Mouse (Mus musculus) thymus, adult 2 months (tissue): ENCODE data around the gene Gm20388. TPM values are rescaled to one million over a fixed set of nuclear protein-coding genes. Genes with fewer than 3 reads are reported as not detected.

Source experiments
- DNase-seq: peaks from one replicate; pipeline ENCODE4 v3.0.0; 2021
- H3K27ac ChIP-seq: fragments of 200-500 bp; 2 replicates; pipeline ENCODE4 v1.5.1; 2012; ENCODE audit warnings: low read length, control low read depth; ENCODE audit not compliant: control insufficient read depth, insufficient read depth
- H3K27me3 ChIP-seq: fragments of 200-500 bp; 2 replicates; pipeline ENCODE4 v1.6.1; 2012; ENCODE audit warnings: mild to moderate bottlenecking, low read length, moderate library complexity, mixed read lengths; ENCODE audit not compliant: control insufficient read depth, insufficient read depth
- H3K36me3 ChIP-seq: fragments of 200-500 bp; 2 replicates; pipeline ENCODE4 v1.6.1; 2012; ENCODE audit warnings: mild to moderate bottlenecking, low read length, moderate library complexity; ENCODE audit not compliant: control insufficient read depth, insufficient read depth
- H3K4me1 ChIP-seq: fragments of 200-500 bp; replicated peaks from 2 replicates; pipeline ENCODE4 v1.6.1; 2012; ENCODE audit warnings: low read length; ENCODE audit not compliant: control insufficient read depth, insufficient read depth
- H3K4me3 ChIP-seq: fragments of 200-500 bp; 2 replicates; pipeline ENCODE4 v1.5.1; 2012; ENCODE audit warnings: mild to moderate bottlenecking, low read length, control low read depth, moderate library complexity; ENCODE audit not compliant: control insufficient read depth, insufficient read depth
- CTCF ChIP-seq: fragments of 200-500 bp; IDR thresholded peaks from 2 replicates; pipeline ENCODE4 v1.5.1; 2012; ENCODE audit warnings: mild to moderate bottlenecking, control low read depth, low read length, moderate library complexity, borderline replicate concordance; ENCODE audit not compliant: control insufficient read depth, poor library complexity, insufficient read depth; ENCODE audit errors: extremely low read depth
- POLR2A ChIP-seq: fragments of 200-500 bp; IDR thresholded peaks from 2 replicates; pipeline ENCODE4 v1.6.1; 2012; ENCODE audit warnings: mild to moderate bottlenecking, low read length, control low read depth, moderate library complexity; ENCODE audit not compliant: control insufficient read depth, poor library complexity, insufficient read depth; ENCODE audit errors: extremely low read depth
- WGBS: fragments of 180-500 bp; shearing (Covaris S2); methylation state at CpG from one replicate; pipeline ENCODE4 v1.1.7; 2018; 5-methylcytosine and 5-hydroxymethylcytosine counted together
- polyA plus RNA-seq: library from polyadenylated mRNA; depleted of rRNA; stranded (reverse); fragments of >200 nt; gene quantifications from 2 replicates; pipeline ENCODE4 v1.2.3, GENCODE M21; 2012

The Gm20388 gene
- polyA plus RNA-seq, 1 experiment, result 103 TPM

- WGBS, result 80% methylated on average over 6 of the region's 6 CpGs
Observed at GRCm38 (mm10) chr8:121695585-121696184, 1785.0 kb downstream of the Gm20388 start.

GRCm38 (mm10) chr8:121697735-121698614, 1787.3 kb downstream of the Gm20388 start:
- DNase-seq, result no peak
- WGBS, result 16% methylated on average over 16 of the region's 17 CpGs
- Histone ChIP-seq H3K27me3 (no peaks in the 10 kb centered on the region), H3K4me1 (no peaks in the 10 kb centered on the region; the same call in 1 of the 2 replicates), H3K36me3 (no peaks in the 10 kb centered on the region), H3K4me3 (no peak overlapping the region), H3K27ac (no peak overlapping the region)
- TF ChIP-seq POLR2A, result no peak
- no peak for TF ChIP-seq CTCF

More at GRCm38 (mm10) chr8:121695585-121696184, 1785.0 kb downstream of the Gm20388 start:
- no peak for DNase-seq
- no peaks in the 10 kb centered on the region for H3K27me3 ChIP-seq
- H3K36me3 ChIP-seq, result no peaks in the 10 kb centered on the region
- H3K27ac ChIP-seq, result no peak overlapping the region
- no peak overlapping the region for H3K4me3 ChIP-seq
- TF ChIP-seq POLR2A, result no peak
- no peak for TF ChIP-seq CTCF
- no peaks in the 10 kb centered on the region; the same call in 1 of the 2 replicates for H3K4me1 ChIP-seq

- Histone ChIP-seq H3K4me1 (no peaks in the 10 kb centered on the region; the same call in 1 of the 2 replicates), H3K27me3 (no peaks in the 10 kb centered on the region), H3K27ac (no peak overlapping the region), H3K36me3 (no peaks in the 10 kb centered on the region), H3K4me3 (no peak overlapping the region)
- DNase-seq, result no peak
- 8% methylated on average over 9 of the region's 9 CpGs for WGBS
- TF ChIP-seq POLR2A (no peak), CTCF (no peak)
Observed at GRCm38 (mm10) chr8:121698615-121699101, 1788.0 kb downstream of the Gm20388 start.

- TF ChIP-seq POLR2A, result no peak
- TF ChIP-seq CTCF, result no peak
- no peak overlapping the region for H3K27ac ChIP-seq
- no peaks in the 10 kb centered on the region for H3K27me3 ChIP-seq
- 90% methylated on average over 2 of the region's 2 CpGs for WGBS
- no peak overlapping the region for H3K4me3 ChIP-seq
- no peaks in the 10 kb centered on the region for H3K36me3 ChIP-seq
- H3K4me1 ChIP-seq, result no peaks in the 10 kb centered on the region
- DNase-seq, result no peak
Observed at GRCm38 (mm10) chr8:121699936-121700335, 1789.3 kb downstream of the Gm20388 start.

GRCm38 (mm10) chr8:121705174-121705573, 1794.5 kb downstream of the Gm20388 start:
- TF ChIP-seq CTCF (no peak), POLR2A (no peak)
- Histone ChIP-seq H3K36me3 (no peaks in the 10 kb centered on the region), H3K4me3 (no peak overlapping the region), H3K27me3 (no peaks in the 10 kb centered on the region), H3K4me1 (no peaks in the 10 kb centered on the region), H3K27ac (no peak overlapping the region)
- DNase-seq, result no peak
- 70% methylated on average over 3 of the region's 3 CpGs for WGBS

GRCm38 (mm10) chr8:121706956-121707355, 1796.3 kb downstream of the Gm20388 start:
- TF ChIP-seq POLR2A, result no peak
- no peak for TF ChIP-seq CTCF
- H3K27me3 ChIP-seq, result no peaks in the 10 kb centered on the region
- DNase-seq, result no peak
- no peak overlapping the region for H3K27ac ChIP-seq
- no peaks in the 10 kb centered on the region for H3K4me1 ChIP-seq
- no peak overlapping the region for H3K4me3 ChIP-seq
- no peaks in the 10 kb centered on the region for H3K36me3 ChIP-seq
- WGBS, result 84% methylated on average over 11 of the region's 11 CpGs
